Mouse (Mus musculus) hindbrain, embryonic 11.5 days (tissue): ENCODE measurements around the gene Mast4. TPM values are rescaled to one million over a fixed set of nuclear protein-coding genes. Genes with fewer than 3 reads are reported as not detected.
A peak's percentile ranks its signal among the peaks of the same experiment; 100 is the strongest.

ENCODE experiments used
- ATAC-seq: fragments of 200-750 bp; cut with Nextera tagmentation; 2 replicates; pipeline ENCODE4 v1.8.0; 2017; ENCODE audit warnings: mild to moderate bottlenecking, moderate TSS enrichment, moderate library complexity; ENCODE audit not compliant: low FRiP score
- DNase-seq: peaks from one replicate; pipeline ENCODE4 v3.0.0-alpha.2; 2015; ENCODE audit warnings: low spot score
- H3K27ac ChIP-seq: fragments of 300-500 bp; sonication (generic); 2 replicates; pipeline ENCODE4 v1.5.1; 2014; ENCODE audit warnings: mild to moderate bottlenecking, low read depth, low read length
- H3K27me3 ChIP-seq: fragments of 300-500 bp; sonication (generic); 2 replicates; pipeline ENCODE4 v1.6.1; 2014; ENCODE audit warnings: mild to moderate bottlenecking, low read length, moderate library complexity, mixed read lengths; ENCODE audit not compliant: control insufficient read depth, insufficient read depth
- H3K36me3 ChIP-seq: fragments of 300-500 bp; sonication (generic); 2 replicates; pipeline ENCODE4 v1.6.1; 2014; ENCODE audit warnings: mild to moderate bottlenecking, low read length, moderate library complexity, mixed read lengths; ENCODE audit not compliant: control insufficient read depth, insufficient read depth
- H3K4me1 ChIP-seq: fragments of 300-500 bp; sonication (generic); replicated peaks from 2 replicates; pipeline ENCODE4 v1.6.1; 2014; ENCODE audit warnings: low read length, mixed read lengths; ENCODE audit not compliant: control insufficient read depth, insufficient read depth
- H3K4me2 ChIP-seq: fragments of 300-500 bp; sonication (generic); replicated peaks from 2 replicates; pipeline ENCODE4 v1.6.1; 2014; ENCODE audit warnings: mild to moderate bottlenecking, low read depth, low read length
- H3K4me3 ChIP-seq: fragments of 300-500 bp; sonication (generic); 2 replicates; pipeline ENCODE4 v1.5.1; 2014; ENCODE audit warnings: low read depth, low read length
- H3K9ac ChIP-seq: fragments of 300-500 bp; sonication (generic); 2 replicates; pipeline ENCODE4 v1.6.1; 2014; ENCODE audit warnings: low read depth, low read length
- H3K9me3 ChIP-seq: fragments of 300-500 bp; sonication (generic); 2 replicates; pipeline ENCODE4 v1.6.1; 2016; ENCODE audit warnings: low read length; ENCODE audit not compliant: control insufficient read depth
- WGBS: fragments of 180-500 bp; shearing (Covaris S2); extraction: QIAGEN DNeasy Blood & Tissue Kit; methylation state at CpG from one replicate; pipeline ENCODE4 v1.1.7; 2014; 5-methylcytosine and 5-hydroxymethylcytosine counted together
- polyA plus RNA-seq: library from polyadenylated mRNA; unstranded; fragments of >200 nt; fragmentation: Nextera tagmentation; extraction: Ambion mirVana; gene quantifications from 2 replicates; pipeline ENCODE4 v1.2.1, GENCODE M21; 2014

Gene Mast4
- polyA plus RNA-seq, 1 experiment from 2014 or later = 26.9 TPM

DNA sequence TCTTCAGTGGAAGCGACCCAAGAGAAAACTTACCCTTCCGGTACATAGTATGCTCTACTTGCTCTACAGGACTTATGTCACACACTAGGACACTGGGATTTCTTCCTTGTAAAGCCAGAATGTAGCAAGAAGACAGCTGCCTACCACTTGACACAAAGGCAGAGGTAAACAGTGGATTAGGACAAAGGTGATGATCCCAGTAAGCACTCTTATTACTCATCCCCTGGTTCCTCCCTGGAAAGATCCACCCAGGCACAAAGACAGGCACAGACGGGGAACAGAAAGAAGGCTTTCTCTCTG is 476.8 kb downstream of the Mast4 start:
- no peak overlapping the region for H3K4me2 ChIP-seq
- H3K4me1 ChIP-seq = no peaks in the 10 kb centered on the region
- no peaks in the 10 kb centered on the region for H3K36me3 ChIP-seq
- H3K9ac ChIP-seq = no peak overlapping the region
- no peaks in the 10 kb centered on the region for H3K27me3 ChIP-seq
- WGBS = 89% methylated on average over 3 of the region's 3 CpGs
- no peak overlapping the region for H3K4me3 ChIP-seq
- ATAC-seq (no peak), DNase-seq (no peak)
- no peak overlapping the region for H3K27ac ChIP-seq
- no peaks in the 10 kb centered on the region for H3K9me3 ChIP-seq

DNA sequence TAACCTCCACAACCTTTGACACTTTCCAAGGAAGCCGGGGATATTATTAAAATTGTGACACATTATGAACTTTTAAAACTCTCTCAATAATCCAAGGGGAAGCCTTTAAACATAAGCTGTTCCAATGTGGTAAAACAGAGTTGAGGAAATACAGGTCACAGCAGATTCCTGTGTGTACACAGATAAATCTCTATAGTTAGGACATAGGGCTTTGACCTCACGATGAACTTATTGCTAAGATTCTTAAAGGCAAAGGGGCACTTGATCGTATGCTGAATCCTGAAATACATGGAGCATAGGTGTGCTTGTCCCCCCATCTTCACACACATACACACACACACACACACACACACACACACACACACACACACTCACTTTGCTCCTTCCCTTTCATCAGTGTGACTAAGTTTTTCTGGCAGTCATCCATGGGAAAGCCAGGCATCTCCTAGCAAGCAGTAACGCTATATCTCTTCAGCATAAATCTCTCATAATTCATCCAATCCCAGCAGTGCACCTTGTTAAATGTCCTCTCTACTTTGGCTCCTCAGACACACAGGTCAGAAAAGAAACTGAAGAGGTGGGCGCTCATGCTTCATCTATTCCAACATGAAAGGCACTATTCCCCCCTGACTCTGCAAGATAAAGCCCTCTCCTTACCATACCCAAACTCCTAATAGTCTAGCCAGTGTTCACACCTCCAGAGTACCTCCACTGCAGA is 477.3 kb downstream of the Mast4 start:
- no peaks in the 10 kb centered on the region for H3K4me1 ChIP-seq
- no peak overlapping the region for H3K27ac ChIP-seq
- DNase-seq (no peak), ATAC-seq (no peak)
- 95% methylated on average over 5 of the region's 5 CpGs for WGBS
- H3K9ac ChIP-seq = no peak overlapping the region
- H3K36me3 ChIP-seq = no peaks in the 10 kb centered on the region
- no peak overlapping the region for H3K4me3 ChIP-seq
- H3K27me3 ChIP-seq = no peaks in the 10 kb centered on the region
- no peak overlapping the region for H3K4me2 ChIP-seq
- no peaks in the 10 kb centered on the region for H3K9me3 ChIP-seq

DNA sequence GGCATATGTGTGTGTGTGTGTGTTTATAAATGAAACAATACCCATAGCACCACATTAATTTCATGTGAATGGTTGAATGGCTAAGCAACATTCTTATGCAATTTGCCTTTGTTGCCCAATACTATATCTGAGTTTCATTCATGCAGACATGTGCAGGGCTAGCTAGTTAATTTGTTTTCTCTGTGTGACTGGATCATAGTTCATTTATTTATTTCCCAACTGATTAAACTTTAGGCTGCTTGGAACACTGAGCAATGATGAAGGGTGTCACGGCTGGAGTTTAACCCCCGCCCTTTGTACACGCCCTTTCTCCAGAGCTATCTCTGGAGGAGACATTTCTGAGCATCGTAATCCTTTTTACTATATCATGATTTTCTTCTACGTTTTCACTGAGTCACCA is 481.4 kb downstream of the Mast4 start:
- H3K4me3 ChIP-seq = no peak overlapping the region
- no peak overlapping the region for H3K9ac ChIP-seq
- no peaks in the 10 kb centered on the region for H3K4me1 ChIP-seq
- ATAC-seq (no peak), DNase-seq (no peak)
- no peaks in the 10 kb centered on the region for H3K36me3 ChIP-seq
- H3K27ac ChIP-seq = no peak overlapping the region
- no peak overlapping the region for H3K4me2 ChIP-seq
- 95% methylated on average over 5 of the region's 5 CpGs for WGBS
- no peaks in the 10 kb centered on the region for H3K27me3 ChIP-seq
- no peaks in the 10 kb centered on the region for H3K9me3 ChIP-seq

DNA sequence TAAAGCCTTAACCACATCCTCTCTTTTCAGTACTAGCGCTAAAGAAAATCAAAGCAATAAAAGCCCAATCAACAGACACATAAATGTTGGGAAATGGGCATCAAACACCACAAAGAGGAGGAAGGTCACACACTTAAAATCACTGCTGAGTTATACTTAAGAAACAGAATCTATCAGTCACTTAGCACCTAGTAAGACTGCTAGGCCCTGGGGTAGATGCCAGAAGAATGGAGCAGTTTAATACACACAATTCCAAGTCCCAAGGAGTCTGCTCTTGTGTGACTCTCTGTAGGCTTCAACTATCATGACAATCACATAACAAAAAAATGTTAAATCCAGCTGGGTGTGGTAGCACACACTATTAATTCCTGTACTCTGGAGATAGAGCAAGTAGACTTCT is 483.0 kb downstream of the Mast4 start:
- Histone ChIP-seq H3K4me3 (no peak overlapping the region), H3K9me3 (no peaks in the 10 kb centered on the region), H3K9ac (no peak overlapping the region), H3K36me3 (no peaks in the 10 kb centered on the region), H3K27ac (no peak overlapping the region), H3K27me3 (no peaks in the 10 kb centered on the region), H3K4me2 (no peak overlapping the region), H3K4me1 (no peaks in the 10 kb centered on the region)
- WGBS = 100% methylated on average over 1 of the region's 1 CpGs
- DNase-seq (no peak), ATAC-seq (no peak)

DNA sequence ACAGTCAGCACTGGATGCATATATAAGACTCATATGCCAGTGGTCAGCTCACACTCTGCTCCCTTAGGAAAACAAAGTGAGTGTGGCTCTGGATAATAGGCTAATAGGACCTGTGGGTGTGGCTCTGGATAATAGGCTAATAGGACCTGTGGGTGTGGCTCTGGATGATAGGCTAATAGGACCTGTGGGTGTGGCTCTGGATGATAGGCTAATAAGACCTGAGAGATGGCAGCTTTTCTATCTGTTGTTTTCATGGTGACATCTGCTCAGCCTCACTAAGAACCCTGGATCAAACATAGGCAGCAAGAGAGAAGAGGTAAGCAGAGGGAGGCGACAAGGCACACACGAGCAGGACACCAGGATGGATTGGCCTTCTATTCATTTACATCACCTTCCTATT is 483.7 kb downstream of the Mast4 start:
- no peak overlapping the region for H3K4me2 ChIP-seq
- H3K27me3 ChIP-seq = no peaks in the 10 kb centered on the region
- DNase-seq (no peak), ATAC-seq (no peak)
- no peaks in the 10 kb centered on the region for H3K36me3 ChIP-seq
- no peak overlapping the region for H3K9ac ChIP-seq
- no peaks in the 10 kb centered on the region for H3K9me3 ChIP-seq
- H3K4me1 ChIP-seq = no peaks in the 10 kb centered on the region
- H3K27ac ChIP-seq = no peak overlapping the region
- no peak overlapping the region for H3K4me3 ChIP-seq
- 84% methylated on average over 2 of the region's 2 CpGs for WGBS

DNA sequence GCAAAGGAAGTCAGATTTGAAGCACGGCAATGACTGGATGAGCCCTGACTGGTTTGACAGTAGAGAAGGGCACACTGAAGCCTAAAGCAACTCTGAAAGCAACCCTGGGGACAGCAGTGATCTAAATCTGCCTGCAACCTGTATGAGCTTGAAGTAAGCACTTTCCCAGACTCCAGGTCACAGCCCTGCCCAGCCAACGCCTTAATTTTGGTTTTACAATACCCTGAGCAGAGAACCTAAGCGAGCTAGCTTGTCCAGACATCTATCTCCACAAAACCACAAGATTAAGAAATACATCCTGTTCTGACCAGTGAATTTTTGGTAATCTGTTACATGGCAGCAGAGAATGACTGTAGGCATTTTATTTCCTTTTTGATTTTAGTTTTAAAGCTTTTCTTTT is 485.2 kb downstream of the Mast4 start:
- no peak overlapping the region for H3K27ac ChIP-seq
- no peaks in the 10 kb centered on the region for H3K27me3 ChIP-seq
- WGBS = 70% methylated on average over 3 of the region's 3 CpGs
- H3K4me1 ChIP-seq = no peaks in the 10 kb centered on the region
- no peak overlapping the region for H3K4me3 ChIP-seq
- H3K9ac ChIP-seq = no peak overlapping the region
- ATAC-seq (no peak), DNase-seq (no peak)
- H3K4me2 ChIP-seq = no peak overlapping the region
- H3K36me3 ChIP-seq = no peaks in the 10 kb centered on the region
- H3K9me3 ChIP-seq = no peaks in the 10 kb centered on the region

DNA sequence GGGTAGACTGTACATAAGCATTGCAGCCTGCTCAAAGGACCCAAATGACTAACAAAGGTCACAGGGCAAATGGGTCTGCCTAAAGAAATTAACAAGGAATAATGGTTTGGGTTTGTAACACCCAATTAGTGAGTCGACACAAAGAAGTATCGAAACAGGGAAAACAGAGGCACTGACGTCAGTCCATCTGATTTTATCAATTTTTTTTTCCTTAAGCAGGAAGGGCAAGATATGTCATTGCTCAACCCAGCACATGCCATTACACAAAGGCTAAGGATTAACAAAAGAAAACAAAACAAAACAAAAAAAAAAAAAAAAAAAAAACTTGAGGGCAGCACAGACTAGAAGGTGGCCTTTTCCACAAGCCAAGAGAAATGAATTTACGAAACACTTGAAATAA is 487.8 kb downstream of the Mast4 start:
- no peak overlapping the region for H3K4me3 ChIP-seq
- no peak overlapping the region for H3K9ac ChIP-seq
- ATAC-seq = no peak
- H3K36me3 ChIP-seq = no peaks in the 10 kb centered on the region
- no peak for DNase-seq
- H3K4me2 ChIP-seq = no peak overlapping the region
- H3K4me1 ChIP-seq = no peaks in the 10 kb centered on the region
- no peaks in the 10 kb centered on the region for H3K27me3 ChIP-seq
- 91% methylated on average over 4 of the region's 4 CpGs for WGBS
- no peak overlapping the region for H3K27ac ChIP-seq
- no peaks in the 10 kb centered on the region for H3K9me3 ChIP-seq

DNA sequence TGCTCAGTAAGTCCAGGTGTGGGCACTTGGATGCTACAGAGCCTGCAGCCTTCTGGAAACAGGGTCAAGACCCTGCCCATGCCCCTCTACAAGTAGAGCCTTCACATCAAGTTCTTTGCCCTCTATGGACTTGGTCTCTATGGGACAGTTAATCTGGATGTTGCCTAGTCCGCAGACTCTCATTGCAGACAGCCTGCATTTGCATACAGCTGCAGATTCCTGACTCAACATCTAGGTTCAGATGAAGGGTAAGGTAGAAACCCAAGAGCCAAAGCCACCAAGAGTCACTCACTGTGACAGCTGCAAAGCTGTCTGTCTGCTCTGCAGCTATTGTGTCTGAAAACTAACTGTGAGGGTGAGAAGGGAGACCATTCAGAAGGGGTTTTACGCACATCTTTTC is 491.6 kb downstream of the Mast4 start:
- 61% methylated on average over 2 of the region's 2 CpGs for WGBS
- Histone ChIP-seq H3K4me3 (no peak overlapping the region), H3K9me3 (no peaks in the 10 kb centered on the region), H3K27ac (no peak overlapping the region), H3K36me3 (no peaks in the 10 kb centered on the region), H3K4me1 (0 out of 2 replicates have a peak, but pooled peaks cover 3% of the 10 kb centered on the region), H3K9ac (no peak overlapping the region), H3K4me2 (no peak overlapping the region), H3K27me3 (no peaks in the 10 kb centered on the region)
- ATAC-seq (peak; percentile 45; the same call in 1 of the 2 replicates), DNase-seq (no peak)

DNA sequence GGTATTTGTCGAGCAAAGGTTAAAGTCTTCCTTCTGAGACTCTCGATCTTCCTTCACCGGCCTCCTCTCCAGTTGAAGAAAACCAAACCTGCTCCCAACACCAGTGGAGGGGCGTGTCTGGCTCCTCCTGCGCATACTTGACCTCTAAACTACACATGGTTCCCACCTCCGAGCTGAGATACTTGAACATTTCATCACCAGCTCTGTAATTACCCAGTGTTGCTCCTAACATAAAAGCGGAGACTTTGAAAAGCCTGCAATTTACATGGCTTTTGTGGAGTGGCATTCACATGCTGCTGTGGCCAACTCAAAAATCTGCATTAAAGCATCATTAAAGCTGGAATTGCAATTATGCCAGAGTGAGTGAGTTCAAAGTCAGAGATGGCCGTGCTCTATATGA is 492.1 kb downstream of the Mast4 start:
- Histone ChIP-seq H3K9ac (no peak overlapping the region), H3K4me2 (no peak overlapping the region), H3K4me3 (no peak overlapping the region), H3K36me3 (no peaks in the 10 kb centered on the region), H3K9me3 (no peaks in the 10 kb centered on the region), H3K4me1 (0 out of 2 replicates have a peak, but pooled peaks cover 3% of the 10 kb centered on the region), H3K27me3 (no peaks in the 10 kb centered on the region), H3K27ac (no peak overlapping the region)
- DNase-seq (no peak), ATAC-seq (no peak)
- WGBS = 71% methylated on average over 8 of the region's 8 CpGs
